Mouse (Mus musculus): Measurements from ENCODE around the gene Ehhadh. TPM values are rescaled to one million over a fixed set of nuclear protein-coding genes. Genes with fewer than 3 reads are reported as not detected.

The Ehhadh gene
- total and polyA plus RNA-seq, 2 experiments from 2014 or later = 1.7 to 2.1 TPM

DNA sequence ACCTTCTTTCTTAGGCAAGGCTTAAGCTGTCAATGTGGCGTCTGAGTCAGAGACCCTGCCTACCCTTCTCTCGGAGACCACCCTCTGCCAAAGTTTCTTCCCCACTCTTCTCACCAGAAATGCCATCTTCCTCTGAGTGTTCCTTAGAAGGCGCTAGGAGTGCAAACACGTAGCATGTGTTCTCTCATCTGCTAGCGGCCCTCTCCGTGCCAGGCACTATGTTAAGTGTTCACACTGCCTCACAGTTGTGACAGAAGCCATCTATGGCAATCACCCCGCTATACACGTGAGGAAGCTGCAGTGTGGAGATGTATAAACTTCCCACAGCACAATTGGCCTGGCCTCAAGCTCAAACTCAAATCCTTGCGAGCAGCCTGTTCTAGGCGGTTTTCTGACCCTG lies 73.1 kb downstream of the Ehhadh start:
- Histone ChIP-seq H3K4me2 (ENCODE audit: low read depth, low read length, poor library complexity, severe bottlenecking) (no peak overlapping the region), H3K4me1 (ENCODE audit: insufficient read depth, low read length) (no peaks in the 10 kb centered on the region), H3K4me3 (ENCODE audit: low read depth, low read length) (no peak overlapping the region), H3K27ac (ENCODE audit: low read depth, low read length) (no peak overlapping the region), H3K9me3 (ENCODE audit: low read length) (no peaks in the 10 kb centered on the region), H3K27me3 (ENCODE audit: insufficient read depth, low read length) (no peaks in the 10 kb centered on the region), H3K9ac (replicated peaks; ENCODE audit: low read length, poor library complexity, severe bottlenecking) (no peak overlapping the region), H3K36me3 (ENCODE audit: insufficient read depth, low read length) (no peaks in the 10 kb centered on the region)
- ATAC-seq (ENCODE audit: low FRiP score) (no peak), DNase-seq (ENCODE audit: low spot score) (no peak)
- TF ChIP-seq CTCF (IDR thresholded peaks at IDR 0.05) = no peak
- 90% methylated on average over 10 of the region's 10 CpGs for WGBS

Other genes with a start within 250 kb of the Ehhadh start
- 48.1 and 48.7 TPM in 2 replicates for gene 2510009E07Rik, start 93.1 kb downstream of the Ehhadh start, total RNA-seq (2014; rRNA removed)
- 36.0 and 37.0 TPM in 2 replicates for gene 2510009E07Rik, start 93.1 kb downstream of the Ehhadh start, polyA plus RNA-seq (2015; fragmentation: Nextera tagmentation; extraction: Ambion mirVana)
- gene Map3k13, start 6.5 kb upstream of the Ehhadh start, total RNA-seq (2014; rRNA removed) = 11.5 and 12.1 TPM in 2 replicates
- 3.4 and 4.0 TPM in 2 replicates for gene Map3k13, start 6.5 kb upstream of the Ehhadh start, polyA plus RNA-seq (2015; fragmentation: Nextera tagmentation; extraction: Ambion mirVana)
- 28.5 and 28.7 TPM in 2 replicates for gene Tmem41a, start 159.7 kb upstream of the Ehhadh start, total RNA-seq (2014; rRNA removed)
- gene Tmem41a, start 159.7 kb upstream of the Ehhadh start, polyA plus RNA-seq (2015; fragmentation: Nextera tagmentation; extraction: Ambion mirVana) = 49.8 and 52.0 TPM in 2 replicates
- 1.3 and 2.3 TPM in 2 replicates for gene Liph, start 207.9 kb upstream of the Ehhadh start, total RNA-seq (2014; rRNA removed)
- 0.88 and 0.89 TPM in 2 replicates for gene Liph, start 207.9 kb upstream of the Ehhadh start, polyA plus RNA-seq (2015; fragmentation: Nextera tagmentation; extraction: Ambion mirVana)
- 35.2 and 39.9 TPM in 2 replicates for gene Senp2, start 221.7 kb upstream of the Ehhadh start, total RNA-seq (2014; rRNA removed)
- gene Senp2, start 221.7 kb upstream of the Ehhadh start, polyA plus RNA-seq (2015; fragmentation: Nextera tagmentation; extraction: Ambion mirVana) = 42.1 and 48.4 TPM in 2 replicates